Mouse (Mus musculus): Measurements from ENCODE around the gene Kcnk7. TPM values are rescaled to one million over a fixed set of nuclear protein-coding genes. Genes with fewer than 3 reads are reported as not detected.

Gene Kcnk7
- polyA plus RNA-seq, 1 experiment from 2014 or later, result 0.87 TPM

GRCm38 (mm10) chr19:5664669-5665257 is 39.4 kb upstream of the Kcnk7 start:
- ATAC-seq (no peak), DNase-seq (ENCODE audit: low spot score) (no peak)
- Histone ChIP-seq H3K9me3 (ENCODE audit: low read length) (no peaks in the 10 kb centered on the region), H3K36me3 (ENCODE audit: insufficient read depth, low read length) (peaks cover 24% of the 10 kb centered on the region), H3K4me3 (ENCODE audit: low read depth, low read length) (no peak overlapping the region), H3K27me3 (replicated peaks; ENCODE audit: insufficient read depth, low read length) (no peaks in the 10 kb centered on the region), H3K27ac (ENCODE audit: low read length) (no peak overlapping the region), H3K4me1 (ENCODE audit: insufficient read depth, low read depth, low read length) (no peaks in the 10 kb centered on the region), H3K9ac (replicated peaks; ENCODE audit: low read depth) (no peak overlapping the region), H3K4me2 (replicated peaks; ENCODE audit: low read depth, low read length) (no peak overlapping the region)
- TF ChIP-seq EP300 (IDR thresholded peaks at IDR 0.05) (no peak), CTCF (IDR thresholded peaks at IDR 0.05) (no peak)
- WGBS, result 90% methylated on average over 10 of the region's 10 CpGs

- ATAC-seq (no peak), DNase-seq (ENCODE audit: low spot score) (no peak)
- Histone ChIP-seq H3K4me1 (ENCODE audit: insufficient read depth, low read depth, low read length) (no peaks in the 10 kb centered on the region), H3K27me3 (replicated peaks; ENCODE audit: insufficient read depth, low read length) (no peaks in the 10 kb centered on the region), H3K4me3 (ENCODE audit: low read depth, low read length) (no peak overlapping the region), H3K9me3 (ENCODE audit: low read length) (no peaks in the 10 kb centered on the region), H3K27ac (ENCODE audit: low read length) (no peak overlapping the region), H3K36me3 (ENCODE audit: insufficient read depth, low read length) (peaks cover 27% of the 10 kb centered on the region), H3K4me2 (replicated peaks; ENCODE audit: low read depth, low read length) (no peak overlapping the region), H3K9ac (replicated peaks; ENCODE audit: low read depth) (no peak overlapping the region)
- TF ChIP-seq EP300 (IDR thresholded peaks at IDR 0.05) (no peak), CTCF (IDR thresholded peaks at IDR 0.05) (no peak)
- 90% methylated on average over 15 of the region's 15 CpGs for WGBS
These were observed 38.7 kb upstream of the Kcnk7 start for GRCm38 (mm10) chr19:5665465-5665864.

- WGBS, result 85% methylated on average over 18 of the region's 18 CpGs
- no peak overlapping the region for H3K9ac ChIP-seq (replicated peaks; ENCODE audit: low read depth)
These were observed 37.8 kb upstream of the Kcnk7 start for GRCm38 (mm10) chr19:5666386-5666785.

GRCm38 (mm10) chr19:5668372-5668771 is 35.8 kb upstream of the Kcnk7 start:
- H3K36me3 ChIP-seq (ENCODE audit: insufficient read depth, low read length), result peaks cover 39% of the 10 kb centered on the region
- H3K4me2 ChIP-seq (replicated peaks; ENCODE audit: low read depth, low read length), result no peak overlapping the region
- H3K27ac ChIP-seq (ENCODE audit: low read length), result no peak overlapping the region
- no peaks in the 10 kb centered on the region for H3K27me3 ChIP-seq (replicated peaks; ENCODE audit: insufficient read depth, low read length)
- H3K9me3 ChIP-seq (ENCODE audit: low read length), result no peaks in the 10 kb centered on the region
- H3K9ac ChIP-seq (replicated peaks; ENCODE audit: low read depth), result no peak overlapping the region
- WGBS, result 86% methylated on average over 4 of the region's 4 CpGs
- no peak for TF ChIP-seq CTCF (IDR thresholded peaks at IDR 0.05)
- no peak for TF ChIP-seq EP300 (IDR thresholded peaks at IDR 0.05)
- H3K4me3 ChIP-seq (ENCODE audit: low read depth, low read length), result no peak overlapping the region
- DNase-seq (ENCODE audit: low spot score) (no peak), ATAC-seq (no peak)
- H3K4me1 ChIP-seq (ENCODE audit: insufficient read depth, low read depth, low read length), result no peaks in the 10 kb centered on the region

More at GRCm38 (mm10) chr19:5666386-5666785, 37.8 kb upstream of the Kcnk7 start:
- Histone ChIP-seq H3K9me3 (ENCODE audit: low read length) (no peaks in the 10 kb centered on the region), H3K4me2 (replicated peaks; ENCODE audit: low read depth, low read length) (no peak overlapping the region), H3K27ac (ENCODE audit: low read length) (no peak overlapping the region), H3K4me1 (ENCODE audit: insufficient read depth, low read depth, low read length) (no peaks in the 10 kb centered on the region), H3K4me3 (ENCODE audit: low read depth, low read length) (no peak overlapping the region), H3K27me3 (replicated peaks; ENCODE audit: insufficient read depth, low read length) (no peaks in the 10 kb centered on the region), H3K36me3 (ENCODE audit: insufficient read depth, low read length) (peaks cover 27% of the 10 kb centered on the region)
- no peak for TF ChIP-seq CTCF (IDR thresholded peaks at IDR 0.05)
- TF ChIP-seq EP300 (IDR thresholded peaks at IDR 0.05), result no peak
- ATAC-seq (no peak), DNase-seq (ENCODE audit: low spot score) (no peak)

- Histone ChIP-seq H3K27me3 (replicated peaks; ENCODE audit: insufficient read depth, low read length) (no peaks in the 10 kb centered on the region), H3K9me3 (ENCODE audit: low read length) (no peaks in the 10 kb centered on the region), H3K9ac (replicated peaks; ENCODE audit: low read depth) (no peak overlapping the region), H3K4me1 (ENCODE audit: insufficient read depth, low read depth, low read length) (no peaks in the 10 kb centered on the region), H3K36me3 (ENCODE audit: insufficient read depth, low read length) (peaks cover 53% of the 10 kb centered on the region), H3K4me2 (replicated peaks; ENCODE audit: low read depth, low read length) (no peak overlapping the region), H3K4me3 (ENCODE audit: low read depth, low read length) (no peak overlapping the region), H3K27ac (ENCODE audit: low read length) (no peak overlapping the region)
- peak; percentile 63 for ATAC-seq
- 66% methylated on average over 4 of the region's 4 CpGs for WGBS
- TF ChIP-seq CTCF (IDR thresholded peaks at IDR 0.05) (no peak), EP300 (IDR thresholded peaks at IDR 0.05) (no peak)
- peak; percentile 10 for DNase-seq (ENCODE audit: low spot score)
These were observed 23.7 kb upstream of the Kcnk7 start for GRCm38 (mm10) chr19:5680432-5680831.

- no peaks in the 10 kb centered on the region for H3K27me3 ChIP-seq (replicated peaks; ENCODE audit: insufficient read depth, low read length)
- no peak overlapping the region for H3K27ac ChIP-seq (ENCODE audit: low read length)
- H3K4me1 ChIP-seq (ENCODE audit: insufficient read depth, low read depth, low read length), result peaks cover 6% of the 10 kb centered on the region; the same call in 1 of the 2 replicates
- 89% methylated on average over 12 of the region's 12 CpGs for WGBS
- H3K9ac ChIP-seq (replicated peaks; ENCODE audit: low read depth), result no peak overlapping the region
- DNase-seq (ENCODE audit: low spot score) (peak; percentile 21), ATAC-seq (no peak)
- H3K4me2 ChIP-seq (replicated peaks; ENCODE audit: low read depth, low read length), result no peak overlapping the region
- no peak overlapping the region for H3K4me3 ChIP-seq (ENCODE audit: low read depth, low read length)
- peaks cover 39% of the 10 kb centered on the region for H3K36me3 ChIP-seq (ENCODE audit: insufficient read depth, low read length)
- no peak for TF ChIP-seq CTCF (IDR thresholded peaks at IDR 0.05)
- TF ChIP-seq EP300 (IDR thresholded peaks at IDR 0.05), result no peak
- H3K9me3 ChIP-seq (ENCODE audit: low read length), result no peaks in the 10 kb centered on the region
These were observed 19.9 kb upstream of the Kcnk7 start for GRCm38 (mm10) chr19:5684236-5684635.

Data from lung, postnatal 0 days (tissue).